24 mouse cellular contexts compared by ENCODE assay signal in genomic region chr7:35738871-35739270, GRCm38 (mm10). TPM values are rescaled to one million over a fixed set of nuclear protein-coding genes. Genes with fewer than 3 reads are reported as not detected.
A peak's percentile ranks its signal among the peaks of the same experiment; 100 is the strongest.
DNase-seq lines count a peak whose midpoint lies in the region; ATAC-seq lines count a peak whose summit lies in the region.
"Had no signal": no experiment of that assay in that cellular context is flagged by ENCODE, and none has a peak within 500 bp of the region (broad histone marks: within the 10 kb centered on the region; RNA-seq: fewer than 3 reads in every experiment).

No protein-coding gene starts in this region.

- H3K9me3 ChIP-seq in kidney, embryonic 14.5 days (ENCODE audit: control insufficient read depth, low read length) = no peaks in the 10 kb centered on the region
- H3K9me3 ChIP-seq in kidney, embryonic 15.5 days (replicated peaks) = no peaks in the 10 kb centered on the region
- H3K9me3 ChIP-seq: forebrain, embryonic 13.5 days; forebrain, embryonic 15.5 days; G1E had no signal

- H3K4me2 ChIP-seq in kidney, embryonic 14.5 days (replicated peaks; ENCODE audit: low read depth, low read length) = no peak overlapping the region
- H3K4me2 ChIP-seq in kidney, embryonic 15.5 days = no peak overlapping the region
- H3K4me2 ChIP-seq: embryonic facial prominence, embryonic 12.5 days; forebrain, embryonic 13.5 days; forebrain, embryonic 15.5 days had no signal

- no peak overlapping the region for H3K27ac ChIP-seq in kidney, embryonic 14.5 days (ENCODE audit: low read depth, low read length)
- no peak overlapping the region for H3K27ac ChIP-seq in kidney, embryonic 15.5 days
- H3K27ac ChIP-seq: embryonic facial prominence, embryonic 10.5 days; embryonic facial prominence, embryonic 12.5 days; forebrain, embryonic 13.5 days; forebrain, embryonic 15.5 days had no signal

- peak; percentile 47 for DNase-seq in kidney, adult 11 months
- DNase-seq in kidney, postnatal 4 days = no peak
- peak; percentile 34 to 61 for DNase-seq in kidney, adult 8-10 months
- DNase-seq in kidney, postnatal 14 days = peak; percentile 24
- DNase-seq: adrenal gland, adult 8-10 months; adrenal gland, postnatal 14 days; adrenal gland, postnatal 36 days; B cell, adult 2 months; cerebellum, adult 11-12 months; cerebellum, adult 2 months; cerebellum, adult 9-10 months; cerebellum, postnatal 10 days; cerebellum, postnatal 25 days had no signal

- no peak overlapping the region for H3K9ac ChIP-seq in kidney, embryonic 14.5 days (ENCODE audit: low read depth, low read length)
- H3K9ac ChIP-seq in kidney, embryonic 15.5 days = no peak overlapping the region
- H3K9ac ChIP-seq: embryonic facial prominence, embryonic 12.5 days; forebrain, embryonic 13.5 days; forebrain, embryonic 15.5 days had no signal

- no peaks in the 10 kb centered on the region for H3K27me3 ChIP-seq in kidney, embryonic 14.5 days (ENCODE audit: control insufficient read depth, insufficient read depth, low read length)
- no peaks in the 10 kb centered on the region for H3K27me3 ChIP-seq in kidney, embryonic 15.5 days
- H3K27me3 ChIP-seq: CH12.LX; embryonic facial prominence, embryonic 12.5 days; forebrain, embryonic 13.5 days; forebrain, embryonic 15.5 days; Patski had no signal

- peaks cover 9% of the 10 kb centered on the region; the same call in 1 of the 2 replicates for H3K36me3 ChIP-seq in kidney, embryonic 14.5 days (ENCODE audit: control insufficient read depth, insufficient read depth, low read length)
- peaks cover 46% of the 10 kb centered on the region for H3K36me3 ChIP-seq in kidney, embryonic 15.5 days

- no peaks in the 10 kb centered on the region for H3K4me1 ChIP-seq in kidney, embryonic 14.5 days (ENCODE audit: control insufficient read depth, insufficient read depth, low read length)
- H3K4me1 ChIP-seq in kidney, embryonic 15.5 days = peaks cover 7% of the 10 kb centered on the region
- H3K4me1 ChIP-seq: embryonic facial prominence, embryonic 10.5 days; embryonic facial prominence, embryonic 12.5 days had no signal

- H3K4me3 ChIP-seq in kidney, embryonic 14.5 days (ENCODE audit: low read length) = no peak overlapping the region
- H3K4me3 ChIP-seq in kidney, embryonic 15.5 days (replicated peaks) = no peak overlapping the region
- H3K4me3 ChIP-seq: embryonic facial prominence, embryonic 10.5 days; embryonic facial prominence, embryonic 12.5 days; forebrain, embryonic 13.5 days; forebrain, embryonic 15.5 days had no signal

- ATAC-seq in kidney, embryonic 14.5 days (ENCODE audit: low FRiP score, low TSS enrichment) = no peak
- ATAC-seq in kidney, embryonic 15.5 days (replicated peaks; ENCODE audit: low FRiP score) = no peak
- ATAC-seq: activated CD4-positive, CD25-positive, alpha-beta regulatory T cell, adult 4 months; CD4-positive, CD25-positive, alpha-beta regulatory T cell, adult 4 months; forebrain, embryonic 13.5 days; forebrain, embryonic 15.5 days; Patski had no signal

RNA-seq across cellular contexts. Expression of gene Dpy19l3, which starts 15.4 kb away (rescaled TPM):
- 32.6 and 41.3 TPM in 2 replicates for polyA plus RNA-seq in kidney, embryonic 14.5 days (2014; fragmentation: Nextera tagmentation; extraction: Ambion mirVana)
- 26.1 and 26.9 TPM in 2 replicates for polyA plus RNA-seq in kidney, embryonic 15.5 days (2015; fragmentation: Nextera tagmentation; extraction: Ambion mirVana)

Comparison
In these comparisons a context has a peak if more than half of its experiments do, and no peak if none do; other contexts are left out.
1. DNase-seq: peak in kidney, adult 11 months (single experiment), kidney, adult 8-10 months (2 of 2) and kidney, postnatal 14 days (single experiment); none in kidney, postnatal 4 days (0 of 2).